Mouse (Mus musculus) myocyte (in vitro differentiated cells): ENCODE data around the gene Sh2d5.

Source experiments
- CEBPB ChIP-seq: IDR thresholded peaks from 2 replicates; pipeline ENCODE4 v1.6.1; 2011; ENCODE audit warnings: mild to moderate bottlenecking, moderate library complexity; ENCODE audit not compliant: poor library complexity, insufficient read depth, severe bottlenecking
- E2F4 ChIP-seq: IDR thresholded peaks from one replicate; pipeline ENCODE4 v1.6.1; 2011; ENCODE audit warnings: mild to moderate bottlenecking, control low read depth, moderate library complexity; ENCODE audit not compliant: insufficient read depth
- MAX ChIP-seq: IDR thresholded peaks from one replicate; pipeline ENCODE4 v1.6.1; 2011; ENCODE audit warnings: low read depth, mild to moderate bottlenecking, control low read depth
- MYOD1 ChIP-seq, 3 experiments: IDR thresholded peaks; one replicate each; pipeline ENCODE4 v1.6.1; 2011; ENCODE audit warnings: control low read depth in 2 of 3, low read depth in 2 of 3, mild to moderate bottlenecking in 2 of 3, moderate library complexity in 1 of 3; ENCODE audit not compliant: insufficient read length in 2 of 3, control insufficient read depth in 1 of 3
- MYOG ChIP-seq, 3 experiments: IDR thresholded peaks; one replicate each; pipeline ENCODE4 v1.6.1; 2011; ENCODE audit warnings: control low read depth in 2 of 3, low read depth in 2 of 3, mild to moderate bottlenecking in 2 of 3; ENCODE audit not compliant: insufficient read length in 2 of 3, control insufficient read depth in 1 of 3, insufficient read depth in 1 of 3
- POLR2A ChIP-seq: IDR thresholded peaks from one replicate; pipeline ENCODE4 v1.6.1; 2011; ENCODE audit warnings: low read depth, mild to moderate bottlenecking, control low read depth, moderate library complexity; ENCODE audit not compliant: insufficient read length
- POLR2AphosphoS2 ChIP-seq: IDR thresholded peaks from one replicate; pipeline ENCODE4 v1.6.1; 2011; ENCODE audit warnings: low read depth, control low read depth; ENCODE audit not compliant: insufficient read length
- REST ChIP-seq: IDR thresholded peaks from one replicate; pipeline ENCODE4 v1.6.1; 2011; ENCODE audit warnings: mild to moderate bottlenecking, control low read depth, moderate library complexity; ENCODE audit not compliant: insufficient read depth, insufficient read length
- TCF12 ChIP-seq: IDR thresholded peaks from one replicate; pipeline ENCODE4 v1.6.1; 2011; ENCODE audit warnings: mild to moderate bottlenecking, control low read depth; ENCODE audit not compliant: poor library complexity, insufficient read depth, severe bottlenecking
- USF1 ChIP-seq: IDR thresholded peaks from one replicate; pipeline ENCODE4 v1.6.1; 2011; ENCODE audit warnings: low read depth, mild to moderate bottlenecking, control low read depth, moderate library complexity

GRCm38 (mm10) chr4:138267869-138268268 is 17.7 kb downstream of the Sh2d5 start:
- TF ChIP-seq MYOG (IDR thresholded peaks at IDR 0.05; ENCODE audit: control insufficient read depth in 1 of 3, insufficient read depth in 1 of 3, insufficient read length in 2 of 3, low read depth in 2 of 3) (no peak), POLR2A (no peak), MYOD1 (IDR thresholded peaks at IDR 0.05; ENCODE audit: control insufficient read depth in 1 of 3, insufficient read length in 2 of 3, low read depth in 2 of 3) (no peak), REST (no peak), TCF12 (no peak), USF1 (no peak), E2F4 (no peak), POLR2AphosphoS2 (no peak), MAX (no peak), CEBPB (no peak)
